In the genomic region with DNA sequence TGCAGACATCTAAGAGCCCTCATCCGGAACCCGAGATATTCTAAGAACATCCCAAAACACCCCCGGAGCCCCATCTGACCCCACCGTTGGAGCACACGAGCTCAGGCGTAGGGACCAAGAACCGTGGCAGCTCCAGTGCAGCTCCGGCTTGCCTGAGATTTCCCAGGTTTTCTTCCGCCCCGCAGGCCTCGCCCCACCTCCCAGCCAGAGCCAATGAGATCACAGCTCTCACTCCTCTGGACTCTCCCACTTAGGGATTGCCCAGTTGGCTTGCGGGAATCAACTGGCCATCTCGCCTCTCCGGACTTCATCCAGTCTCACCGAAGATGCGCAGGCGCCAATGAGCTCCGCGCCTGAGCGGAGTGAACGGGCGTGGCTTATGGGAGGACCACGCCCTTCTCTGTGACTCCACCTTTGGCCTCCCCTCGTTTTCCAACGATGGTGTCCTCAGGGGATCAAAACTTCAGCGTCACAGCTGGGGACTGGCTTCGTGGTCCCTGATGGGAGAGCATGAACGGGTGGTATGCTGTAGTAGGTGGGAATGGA, we compare ENCODE assay signal across 8 mouse cellular contexts. TPM values are rescaled to one million over a fixed set of nuclear protein-coding genes. Genes with fewer than 3 reads are reported as not detected.
DNase-seq lines count a peak whose midpoint lies in the region; ATAC-seq and TF ChIP-seq lines count a peak whose summit lies in the region.

A gene (plus strand): TSS at position 264 of the 546 bp plus-strand sequence.
A gene (minus strand): TSS at position 349 of the 546 bp plus-strand sequence.

- peaks cover 18% of the 10 kb centered on the region for H3K4me1 ChIP-seq in embryonic facial prominence, embryonic 13.5 days
- peaks cover 11% of the 10 kb centered on the region for H3K4me1 ChIP-seq in midbrain, embryonic 11.5 days (ENCODE audit: control insufficient read depth, insufficient read depth, low read length)
- peaks cover 15% of the 10 kb centered on the region for H3K4me1 ChIP-seq in small intestine, adult 2 months (ENCODE audit: control insufficient read depth, insufficient read depth, insufficient read length, low read length)

- H3K4me3 ChIP-seq in embryonic facial prominence, embryonic 13.5 days = peak within 1 kb of the TSS; percentile 57
- peak within 1 kb of the TSS; percentile 41 for H3K4me3 ChIP-seq in midbrain, embryonic 11.5 days (ENCODE audit: low read depth, low read length)
- peak within 1 kb of the TSS; percentile 59 for H3K4me3 ChIP-seq in small intestine, adult 2 months (ENCODE audit: low read depth, low read length)

- ATAC-seq in embryonic facial prominence, embryonic 13.5 days (ENCODE audit: insufficient number of reproducible peaks, insufficient read depth, low FRiP score, low TSS enrichment, low read depth) = peak; percentile 90
- peak; percentile 99 for ATAC-seq in midbrain, embryonic 11.5 days (ENCODE audit: low FRiP score)

- intact Hi-C loops in left cerebral cortex, postnatal 4 days (cut with DNase I) = no loop called here

- peaks cover 14% of the 10 kb centered on the region; the same call in 1 of the 2 replicates for H3K36me3 ChIP-seq in embryonic facial prominence, embryonic 13.5 days
- H3K36me3 ChIP-seq in midbrain, embryonic 11.5 days (ENCODE audit: control insufficient read depth, insufficient read depth, low read length) = no peaks in the 10 kb centered on the region
- 0 out of 2 replicates have a peak, but pooled peaks cover 2% of the 10 kb centered on the region for H3K36me3 ChIP-seq in small intestine, adult 2 months (ENCODE audit: control insufficient read depth, insufficient read depth, low read length)

- no peak for TF ChIP-seq CTCF in small intestine, adult 2 months (IDR thresholded peaks at IDR 0.05; ENCODE audit: extremely low read depth, insufficient read length, insufficient replicate concordance, low read depth, low read length)

- peak; percentile 82; the same call in 1 of the 2 replicates for TF ChIP-seq POLR2A in small intestine, adult 2 months (IDR thresholded peaks at IDR 0.05; ENCODE audit: low read depth, low read length)

- peak within 1 kb of the TSS; percentile 70 for H3K4me2 ChIP-seq in embryonic facial prominence, embryonic 13.5 days
- H3K4me2 ChIP-seq in midbrain, embryonic 11.5 days = peak within 1 kb of the TSS; percentile 72

- H3K9ac ChIP-seq in embryonic facial prominence, embryonic 13.5 days = peak within 1 kb of the TSS; percentile 76
- H3K9ac ChIP-seq in midbrain, embryonic 11.5 days (ENCODE audit: low read length) = peak within 1 kb of the TSS; percentile 71

- DNase-seq in 3T3-L1 (ENCODE audit: low read depth, low spot score) = peak; percentile 99
- peak; percentile 71 to 82 for DNase-seq in adrenal gland, postnatal 4 days (ENCODE audit: low spot score in 2 of 2)
- peak; percentile 100 for DNase-seq in heart, adult 11 months
- DNase-seq in kidney, adult 11 months = peak; percentile 98
- DNase-seq in left cerebral cortex, postnatal 4 days = peak; percentile 93
- peak; percentile 98 for DNase-seq in midbrain, embryonic 11.5 days (ENCODE audit: low spot score, missing footprints)

- WGBS in embryonic facial prominence, embryonic 13.5 days = under 1% methylated on average over 28 of the region's 28 CpGs
- 1% methylated on average over 28 of the region's 28 CpGs for WGBS in midbrain, embryonic 11.5 days
- WGBS in small intestine, adult 2 months = under 1% methylated on average over 28 of the region's 28 CpGs

- H3K9me3 ChIP-seq in embryonic facial prominence, embryonic 13.5 days = no peaks in the 10 kb centered on the region
- H3K9me3 ChIP-seq in midbrain, embryonic 11.5 days (ENCODE audit: control insufficient read depth, low read length) = no peaks in the 10 kb centered on the region

- H3K27me3 ChIP-seq in embryonic facial prominence, embryonic 13.5 days = no peaks in the 10 kb centered on the region
- H3K27me3 ChIP-seq in midbrain, embryonic 11.5 days (ENCODE audit: control insufficient read depth, insufficient read depth, low read length) = no peaks in the 10 kb centered on the region
- no peaks in the 10 kb centered on the region for H3K27me3 ChIP-seq in small intestine, adult 2 months (ENCODE audit: control insufficient read depth, insufficient read depth, low read length)

- peak within 1 kb of the TSS; percentile 65 for H3K27ac ChIP-seq in embryonic facial prominence, embryonic 13.5 days
- no peak within 1 kb of the TSS for H3K27ac ChIP-seq in midbrain, embryonic 11.5 days (ENCODE audit: low read depth, low read length)
- peak within 1 kb of the TSS; percentile 27 for H3K27ac ChIP-seq in small intestine, adult 2 months (ENCODE audit: insufficient read depth, low read depth, low read length)

RNA-seq across cellular contexts. Expression of the first gene that starts in this region (rescaled TPM):
- total RNA-seq in adrenal gland, postnatal 4 days (2021) = 10 to 100 TPM; 13.3 to 14.2 TPM
- 4.1 and 4.3 TPM in 2 replicates for polyA plus RNA-seq in embryonic facial prominence, embryonic 13.5 days (2015; fragmentation: Nextera tagmentation; extraction: Ambion mirVana)
- total RNA-seq in left cerebral cortex, postnatal 4 days (2021) = 10 to 100 TPM; 18.5 to 20.8 TPM
- 2.4 and 3.4 TPM in 2 replicates for polyA plus RNA-seq in midbrain, embryonic 11.5 days (2014; fragmentation: Nextera tagmentation; extraction: Ambion mirVana)
- 0.71 and 1.2 TPM in 2 replicates for polyA plus RNA-seq in small intestine, adult 2 months (2012; rRNA removed)

RNA-seq across cellular contexts. Expression of the second gene that starts in this region (rescaled TPM):
- total RNA-seq in adrenal gland, postnatal 4 days (2021) = 100 to 1,000 TPM; 242 to 269 TPM
- polyA plus RNA-seq in embryonic facial prominence, embryonic 13.5 days (2015; fragmentation: Nextera tagmentation; extraction: Ambion mirVana) = 44.5 and 46.7 TPM in 2 replicates
- 10 to 100 TPM; 28.1 to 31.6 TPM for total RNA-seq in left cerebral cortex, postnatal 4 days (2021)
- 30.6 and 35.7 TPM in 2 replicates for polyA plus RNA-seq in midbrain, embryonic 11.5 days (2014; fragmentation: Nextera tagmentation; extraction: Ambion mirVana)
- polyA plus RNA-seq in small intestine, adult 2 months (2012; rRNA removed) = 81.5 and 113 TPM in 2 replicates

Comparison
In these comparisons a context has a peak if more than half of its experiments do, and no peak if none do; other contexts are left out.
1. RNA of the second gene that starts in this region (total RNA-seq): 242 to 269 TPM in adrenal gland, postnatal 4 days; 28.1 to 31.6 TPM in left cerebral cortex, postnatal 4 days; every median in the first group is over 4 times any median in the second.
2. Peak in every context shown above with its lines, with median percentiles within 50 percentile points of each other: DNase-seq and H3K4me3 ChIP-seq.